Mouse (Mus musculus) E14TG2a.4 (cell line): ENCODE data around the gene Hist1h3b.

Source experiments
- CTCF ChIP-seq: conservative IDR thresholded peaks from 2 replicates; pipeline ENCODE4 v1.5.1; 2014; ENCODE audit warnings: low read length
- POU5F1 ChIP-seq: IDR thresholded peaks from 2 replicates; pipeline ENCODE4 v1.6.1; 2014; ENCODE audit warnings: low read length, borderline replicate concordance

DNA sequence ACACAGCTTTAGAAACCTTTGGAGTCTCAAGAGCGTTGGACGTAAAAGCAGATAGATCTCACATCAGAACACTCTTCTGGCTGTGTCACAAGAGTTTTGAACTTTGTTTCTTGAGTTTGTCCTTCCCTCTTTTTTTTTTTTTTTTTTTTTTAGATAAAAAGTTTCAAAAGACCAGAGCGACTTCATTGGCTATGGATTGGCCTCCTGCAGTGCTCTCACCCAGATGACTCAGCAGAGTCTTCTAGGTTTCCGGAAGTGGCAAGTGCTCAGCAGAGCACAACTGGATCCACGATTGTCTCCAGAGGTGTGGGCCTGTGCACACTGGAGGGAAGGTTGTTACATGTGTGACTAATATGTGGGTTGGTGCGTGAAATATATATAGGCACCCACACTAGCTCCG lies 26.3 kb downstream of the Hist1h3b start:
- TF ChIP-seq CTCF (no peak), POU5F1 (no peak)
